Mouse (Mus musculus) liver, adult 2 months (tissue): ENCODE measurements at regions not wholly inside any gene's neighbourhood (a gene's known extent, or its start where the extent isn't known, plus 50 kb on each side); places are given as distances from the start of the nearest gene placed in this dataset.
A peak's percentile ranks its signal among the peaks of the same experiment; 100 is the strongest.

ENCODE experiments used
- DNase-seq: peaks from one replicate; pipeline ENCODE4 v3.0.0-alpha.2; 2011; ENCODE audit warnings: low read depth, low spot score; ENCODE audit errors: extremely low read depth
- H3K27ac ChIP-seq: fragments of 200-500 bp; replicated peaks from 2 replicates; pipeline ENCODE4 v1.5.1; 2012; ENCODE audit warnings: low read depth, mild to moderate bottlenecking, control low read depth, inconsistent platforms, low read length; ENCODE audit not compliant: insufficient read depth
- H3K27me3 ChIP-seq: fragments of 200-500 bp; 2 replicates; pipeline ENCODE4 v1.6.1; 2012; ENCODE audit warnings: mild to moderate bottlenecking, moderate library complexity, low read length, inconsistent platforms; ENCODE audit not compliant: control insufficient read depth, insufficient read depth
- H3K36me3 ChIP-seq: fragments of 200-500 bp; 2 replicates; pipeline ENCODE4 v1.6.1; 2012; ENCODE audit warnings: low read length, inconsistent platforms; ENCODE audit not compliant: control insufficient read depth, insufficient read depth
- H3K4me1 ChIP-seq: fragments of 200-500 bp; 2 replicates; pipeline ENCODE4 v1.6.1; 2011; ENCODE audit warnings: low read length; ENCODE audit not compliant: control insufficient read depth, insufficient read depth
- H3K4me3 ChIP-seq: fragments of 200-500 bp; 2 replicates; pipeline ENCODE4 v1.5.1; 2011; ENCODE audit warnings: low read depth, mild to moderate bottlenecking, control low read depth, low read length, moderate library complexity; ENCODE audit not compliant: insufficient read depth
- H3K79me2 ChIP-seq: fragments of 200-500 bp; 2 replicates; pipeline ENCODE4 v1.6.1; 2012; ENCODE audit warnings: inconsistent platforms, mild to moderate bottlenecking, low read length, moderate library complexity; ENCODE audit not compliant: control insufficient read depth, insufficient read depth
- H3K9ac ChIP-seq: fragments of 200-500 bp; 2 replicates; pipeline ENCODE4 v1.6.1; 2012; ENCODE audit warnings: low read depth, mild to moderate bottlenecking, control low read depth, inconsistent platforms, low read length
- CTCF ChIP-seq: fragments of 200-500 bp; IDR thresholded peaks from 2 replicates; pipeline ENCODE4 v1.5.1; 2011; ENCODE audit warnings: low read depth, low read length, control low read depth
- POLR2A ChIP-seq: fragments of 200-500 bp; IDR thresholded peaks from 2 replicates; pipeline ENCODE4 v1.6.1; 2011; ENCODE audit warnings: low read length, control low read depth; ENCODE audit not compliant: insufficient read depth; ENCODE audit errors: extremely low read depth
- WGBS: fragments of 180-500 bp; shearing (Covaris S2); methylation state at CpG from one replicate; pipeline ENCODE4 v1.1.7; 2018; 5-methylcytosine and 5-hydroxymethylcytosine counted together

- Histone ChIP-seq H3K4me3 (no peak overlapping the region), H3K27me3 (no peaks in the 10 kb centered on the region), H3K4me1 (no peaks in the 10 kb centered on the region), H3K27ac (no peak overlapping the region), H3K79me2 (no peaks in the 10 kb centered on the region), H3K9ac (no peak overlapping the region), H3K36me3 (no peaks in the 10 kb centered on the region)
- no peak for DNase-seq
- TF ChIP-seq CTCF (no peak), POLR2A (no peak)
- WGBS = 67% methylated on average over 6 of the region's 6 CpGs
These were observed 389.1 kb upstream of the Fam241a start for GRCm38 (mm10) chr3:128285214-128285613.

- no peaks in the 10 kb centered on the region for H3K4me1 ChIP-seq
- WGBS = 91% methylated on average over 4 of the region's 4 CpGs
- H3K79me2 ChIP-seq = no peaks in the 10 kb centered on the region
- no peak overlapping the region for H3K27ac ChIP-seq
- TF ChIP-seq POLR2A (no peak), CTCF (no peak)
- no peak overlapping the region for H3K9ac ChIP-seq
- H3K4me3 ChIP-seq = no peak overlapping the region
- DNase-seq = peak; percentile 9
- H3K36me3 ChIP-seq = no peaks in the 10 kb centered on the region
- H3K27me3 ChIP-seq = no peaks in the 10 kb centered on the region; the same call in 1 of the 2 replicates
These were observed 384.5 kb upstream of the Fam241a start for GRCm38 (mm10) chr3:128280626-128281025.

GRCm38 (mm10) chr3:128270576-128270975 is 374.5 kb upstream of the Fam241a start:
- Histone ChIP-seq H3K27ac (no peak overlapping the region), H3K9ac (no peak overlapping the region), H3K4me3 (no peak overlapping the region), H3K79me2 (no peaks in the 10 kb centered on the region), H3K4me1 (no peaks in the 10 kb centered on the region), H3K27me3 (no peaks in the 10 kb centered on the region), H3K36me3 (no peaks in the 10 kb centered on the region)
- no peak for DNase-seq
- 69% methylated on average over 6 of the region's 6 CpGs for WGBS
- no peak for TF ChIP-seq POLR2A
- TF ChIP-seq CTCF = no peak

- no peaks in the 10 kb centered on the region for H3K4me1 ChIP-seq
- TF ChIP-seq POLR2A = no peak
- no peak for TF ChIP-seq CTCF
- H3K36me3 ChIP-seq = no peaks in the 10 kb centered on the region
- no peaks in the 10 kb centered on the region for H3K79me2 ChIP-seq
- DNase-seq = no peak
- H3K27me3 ChIP-seq = no peaks in the 10 kb centered on the region
- no peak overlapping the region for H3K4me3 ChIP-seq
- H3K27ac ChIP-seq = no peak overlapping the region
- 81% methylated on average over 2 of the region's 2 CpGs for WGBS
- no peak overlapping the region for H3K9ac ChIP-seq
These were observed 365.1 kb upstream of the Fam241a start for GRCm38 (mm10) chr3:128261208-128261607.

- 66% methylated on average over 2 of the region's 2 CpGs for WGBS
- TF ChIP-seq POLR2A (no peak), CTCF (no peak)
- Histone ChIP-seq H3K27me3 (no peaks in the 10 kb centered on the region), H3K4me3 (no peak overlapping the region), H3K79me2 (no peaks in the 10 kb centered on the region), H3K36me3 (no peaks in the 10 kb centered on the region), H3K9ac (no peak overlapping the region), H3K27ac (no peak overlapping the region), H3K4me1 (no peaks in the 10 kb centered on the region)
- no peak for DNase-seq
These were observed 351.7 kb upstream of the Fam241a start for GRCm38 (mm10) chr3:128247816-128248215.

- Histone ChIP-seq H3K4me3 (no peak overlapping the region), H3K36me3 (no peaks in the 10 kb centered on the region), H3K4me1 (no peaks in the 10 kb centered on the region), H3K27ac (no peak overlapping the region), H3K27me3 (no peaks in the 10 kb centered on the region), H3K9ac (no peak overlapping the region), H3K79me2 (no peaks in the 10 kb centered on the region)
- TF ChIP-seq POLR2A (no peak), CTCF (no peak)
- DNase-seq = no peak
- 67% methylated on average over 7 of the region's 7 CpGs for WGBS
These were observed 343.8 kb upstream of the Fam241a start for GRCm38 (mm10) chr3:128239813-128240421.
